ENCODE assay signal across 17 mouse cellular contexts in the genomic region with DNA sequence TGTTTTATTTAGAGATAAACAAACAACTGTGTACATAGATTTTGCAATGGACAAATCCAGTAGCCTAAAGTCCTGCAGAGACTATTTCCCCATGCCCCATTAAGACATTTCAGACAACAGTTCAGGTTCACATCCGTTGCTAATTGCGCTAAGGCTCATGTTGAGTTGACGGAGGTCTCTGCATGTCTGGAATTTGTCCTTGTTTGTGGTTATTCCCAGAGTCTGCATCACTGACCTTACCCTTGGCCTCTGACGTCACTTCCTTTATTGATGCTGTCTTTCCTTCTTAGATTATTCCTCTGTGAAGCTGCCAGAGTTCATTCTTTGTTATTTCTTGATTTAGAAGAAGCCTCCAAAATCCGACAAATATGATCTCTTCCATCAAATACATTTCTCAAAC. TPM values are rescaled to one million over a fixed set of nuclear protein-coding genes. Genes with fewer than 3 reads are reported as not detected.
A peak's percentile ranks its signal among the peaks of the same experiment; 100 is the strongest.
DNase-seq lines count a peak whose midpoint lies in the region; ATAC-seq and TF ChIP-seq lines count a peak whose summit lies in the region.
"Had no signal": no experiment of that assay in that cellular context is flagged by ENCODE, and none has a peak within 500 bp of the region (broad histone marks: within the 10 kb centered on the region; RNA-seq: fewer than 3 reads in every experiment).

No protein-coding gene starts in this region.

- peak; percentile 2 for DNase-seq in heart, adult 8-10 months (ENCODE audit: low spot score)
- DNase-seq in heart, postnatal 4 days = no peak
- DNase-seq in kidney, adult 9 months = peak; percentile 42
- DNase-seq in kidney, postnatal 0 days (ENCODE audit: low spot score) = peak; percentile 39
- peak; percentile 38 to 52 for DNase-seq in kidney, postnatal 36 days
- no peak for DNase-seq in right cerebral cortex, postnatal 36 days (ENCODE audit: low spot score in 2 of 2)
- DNase-seq: adrenal gland, postnatal 10 days; cerebellum, adult 11-12 months; cerebellum, adult 9-10 months; cerebellum, postnatal 25 days; gastrocnemius, postnatal 36 days had no signal

- ATAC-seq in kidney, embryonic 15.5 days (replicated peaks; ENCODE audit: low FRiP score) = no peak
- no peak for ATAC-seq in kidney, postnatal 0 days (replicated peaks; ENCODE audit: low FRiP score, low read depth)
- ATAC-seq: forebrain, embryonic 15.5 days had no signal

- H3K9ac ChIP-seq in kidney, embryonic 15.5 days = no peak overlapping the region
- no peak overlapping the region for H3K9ac ChIP-seq in kidney, postnatal 0 days (ENCODE audit: low read depth, low read length)
- H3K9ac ChIP-seq: embryonic facial prominence, embryonic 12.5 days; forebrain, embryonic 15.5 days; heart, embryonic 12.5 days; hindbrain, embryonic 15.5 days had no signal

- WGBS in kidney, embryonic 15.5 days = 83% methylated on average over 5 of the region's 5 CpGs
- 77% methylated on average over 5 of the region's 5 CpGs for WGBS in kidney, postnatal 0 days

- no peaks in the 10 kb centered on the region for H3K4me1 ChIP-seq in kidney, embryonic 15.5 days
- H3K4me1 ChIP-seq in kidney, postnatal 0 days (replicated peaks; ENCODE audit: insufficient read depth, low read length) = no peaks in the 10 kb centered on the region
- H3K4me1 ChIP-seq: embryonic facial prominence, embryonic 12.5 days; forebrain, embryonic 15.5 days; heart, embryonic 12.5 days; hindbrain, embryonic 15.5 days had no signal

- no peak overlapping the region for H3K27ac ChIP-seq in kidney, embryonic 15.5 days
- H3K27ac ChIP-seq in kidney, postnatal 0 days = no peak overlapping the region
- H3K27ac ChIP-seq: embryonic facial prominence, embryonic 12.5 days; forebrain, embryonic 15.5 days; hindbrain, embryonic 15.5 days had no signal

- H3K4me2 ChIP-seq in kidney, embryonic 15.5 days = no peak overlapping the region
- H3K4me2 ChIP-seq in kidney, postnatal 0 days (ENCODE audit: low read length) = no peak overlapping the region
- H3K4me2 ChIP-seq: embryonic facial prominence, embryonic 12.5 days; forebrain, embryonic 15.5 days; heart, embryonic 12.5 days; hindbrain, embryonic 15.5 days had no signal

- no peak overlapping the region for H3K4me3 ChIP-seq in kidney, embryonic 15.5 days (replicated peaks)
- H3K4me3 ChIP-seq in kidney, postnatal 0 days (replicated peaks; ENCODE audit: low read depth, low read length) = no peak overlapping the region
- H3K4me3 ChIP-seq: embryonic facial prominence, embryonic 12.5 days; forebrain, embryonic 15.5 days; heart, embryonic 12.5 days; hindbrain, embryonic 15.5 days had no signal

- H3K9me3 ChIP-seq in kidney, embryonic 15.5 days (replicated peaks) = no peaks in the 10 kb centered on the region
- H3K9me3 ChIP-seq in kidney, postnatal 0 days (replicated peaks; ENCODE audit: low read length) = no peaks in the 10 kb centered on the region
- H3K9me3 ChIP-seq: embryonic facial prominence, embryonic 12.5 days; forebrain, embryonic 15.5 days; heart, embryonic 12.5 days; hindbrain, embryonic 15.5 days had no signal

- no peaks in the 10 kb centered on the region for H3K36me3 ChIP-seq in kidney, embryonic 15.5 days
- H3K36me3 ChIP-seq in kidney, postnatal 0 days (ENCODE audit: insufficient read depth, low read length) = no peaks in the 10 kb centered on the region
- H3K36me3 ChIP-seq: embryonic facial prominence, embryonic 12.5 days; forebrain, embryonic 15.5 days; heart, embryonic 12.5 days; hindbrain, embryonic 15.5 days had no signal

- H3K27me3 ChIP-seq in kidney, embryonic 15.5 days = no peaks in the 10 kb centered on the region
- H3K27me3 ChIP-seq in kidney, postnatal 0 days (ENCODE audit: insufficient read depth, low read length) = no peaks in the 10 kb centered on the region
- H3K27me3 ChIP-seq: CH12.LX; embryonic facial prominence, embryonic 12.5 days; forebrain, embryonic 15.5 days; heart, embryonic 12.5 days; hindbrain, embryonic 15.5 days had no signal

- no peak for TF ChIP-seq CTCF in kidney, postnatal 0 days (IDR thresholded peaks at IDR 0.05; ENCODE audit: low read depth)

RNA-seq across cellular contexts. Expression of gene Nhsl1, which starts 34.8 kb away (rescaled TPM):
- total RNA-seq in heart, adult 8-10 months (2022) = 10 to 100 TPM; 16.9 to 26.5 (median 20.6) TPM
- 10 to 100 TPM; 29.3 to 37.9 TPM for total RNA-seq in heart, postnatal 4 days (2021)
- 9.4 and 9.5 TPM in 2 replicates for polyA plus RNA-seq in kidney, embryonic 15.5 days (2015; fragmentation: Nextera tagmentation; extraction: Ambion mirVana)
- polyA plus RNA-seq in kidney, postnatal 0 days (2015; fragmentation: Nextera tagmentation; extraction: Ambion mirVana) = 8.5 and 8.8 TPM in 2 replicates

RNA-seq across cellular contexts. Expression of gene Ccdc28a, which starts 49.2 kb away (rescaled TPM):
- 10 to 100 TPM; 13.8 to 17.9 (median 15.4) TPM for total RNA-seq in heart, adult 8-10 months (2022)
- 1 to 10 TPM; 4.0 to 4.1 TPM for total RNA-seq in heart, postnatal 4 days (2021)
- polyA plus RNA-seq in kidney, embryonic 15.5 days (2015; fragmentation: Nextera tagmentation; extraction: Ambion mirVana) = 14.4 and 16.1 TPM in 2 replicates
- 16.5 and 19.3 TPM in 2 replicates for polyA plus RNA-seq in kidney, postnatal 0 days (2015; fragmentation: Nextera tagmentation; extraction: Ambion mirVana)

Comparison
In these comparisons a context has a peak if more than half of its experiments do, and no peak if none do; other contexts are left out.
1. DNase-seq: peak in heart, adult 8-10 months (single experiment), kidney, adult 9 months (single experiment), kidney, postnatal 0 days (single experiment) and kidney, postnatal 36 days (2 of 2); none in heart, postnatal 4 days (single experiment) and right cerebral cortex, postnatal 36 days (0 of 2).